Mouse (Mus musculus) forebrain, postnatal 0 days (tissue): ENCODE measurements at regions not wholly inside any gene's neighbourhood (a gene's known extent, or its start where the extent isn't known, plus 50 kb on each side); places are given as distances from the start of the nearest gene placed in this dataset.

Source experiments
- ATAC-seq: fragments of 200-750 bp; cut with Nextera tagmentation; 2 replicates; pipeline ENCODE4 v1.8.0; 2017; ENCODE audit warnings: mild to moderate bottlenecking, moderate library complexity
- DNase-seq: peaks from one replicate; pipeline ENCODE4 v3.0.0-alpha.2; 2015
- H3K27ac ChIP-seq: fragments of 300-500 bp; sonication (generic); 2 replicates; pipeline ENCODE4 v1.5.1; 2014; ENCODE audit warnings: low read depth, mild to moderate bottlenecking, antibody characterized with exemption, low read length, moderate library complexity, mixed read lengths
- H3K27me3 ChIP-seq: fragments of 300-500 bp; sonication (generic); 2 replicates; pipeline ENCODE4 v1.6.1; 2014; ENCODE audit warnings: mild to moderate bottlenecking, low read length, mixed read lengths; ENCODE audit not compliant: insufficient read depth
- H3K36me3 ChIP-seq: fragments of 300-500 bp; sonication (generic); 2 replicates; pipeline ENCODE4 v1.6.1; 2014; ENCODE audit warnings: mild to moderate bottlenecking, moderate library complexity; ENCODE audit not compliant: insufficient read depth
- H3K4me1 ChIP-seq: fragments of 300-500 bp; sonication (generic); 2 replicates; pipeline ENCODE4 v1.6.1; 2014; ENCODE audit warnings: antibody characterized with exemption; ENCODE audit not compliant: insufficient read depth
- H3K4me2 ChIP-seq: fragments of 300-500 bp; sonication (generic); 2 replicates; pipeline ENCODE4 v1.6.1; 2014; ENCODE audit warnings: low read depth, mild to moderate bottlenecking, moderate library complexity
- H3K4me3 ChIP-seq: fragments of 300-500 bp; sonication (generic); 2 replicates; pipeline ENCODE4 v1.5.1; 2014; ENCODE audit warnings: low read depth, low read length, mixed read lengths
- H3K9ac ChIP-seq: fragments of 300-500 bp; sonication (generic); 2 replicates; pipeline ENCODE4 v1.6.1; 2014; ENCODE audit warnings: mild to moderate bottlenecking
- H3K9me3 ChIP-seq: fragments of 300-500 bp; sonication (generic); 2 replicates; pipeline ENCODE4 v1.6.1; 2016; ENCODE audit warnings: low read length
- CTCF ChIP-seq: sonication (generic); IDR thresholded peaks from 2 replicates; pipeline ENCODE4 v1.5.1; 2016; ENCODE audit warnings: antibody characterized with exemption, control low read depth, low read depth
- WGBS: fragments of 180-500 bp; shearing (Covaris S2); extraction: QIAGEN DNeasy Blood & Tissue Kit; methylation state at CpG from one replicate; pipeline ENCODE4 v1.1.7; 2014; 5-methylcytosine and 5-hydroxymethylcytosine counted together

DNA sequence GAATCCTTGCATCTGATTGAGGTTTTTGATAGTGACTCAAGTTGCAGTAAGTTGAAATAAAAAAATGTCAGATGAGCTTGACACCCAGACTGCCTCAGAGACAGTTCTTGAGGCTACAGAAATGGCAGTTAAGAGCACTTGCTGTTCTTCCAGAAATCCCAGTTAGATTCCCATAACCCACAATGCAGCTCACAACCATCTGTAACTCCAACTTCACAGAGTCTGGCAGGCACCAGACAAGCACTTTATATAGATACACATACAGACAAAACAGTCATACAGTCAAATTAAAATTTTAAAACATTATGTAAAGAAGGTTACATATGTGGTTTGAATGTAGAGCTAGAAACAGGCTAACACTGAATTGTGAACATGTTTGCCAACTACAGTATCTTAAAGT, 786.2 kb downstream of the Slc16a7 start:
- H3K9ac ChIP-seq, result no peak overlapping the region
- H3K4me1 ChIP-seq, result no peaks in the 10 kb centered on the region
- no peaks in the 10 kb centered on the region for H3K9me3 ChIP-seq
- DNase-seq (peak; percentile 55), ATAC-seq (peak; percentile 65)
- TF ChIP-seq CTCF, result no peak
- H3K27ac ChIP-seq, result no peak overlapping the region
- H3K36me3 ChIP-seq, result no peaks in the 10 kb centered on the region
- no peak overlapping the region for H3K4me2 ChIP-seq
- H3K27me3 ChIP-seq, result no peaks in the 10 kb centered on the region
- H3K4me3 ChIP-seq, result no peak overlapping the region

DNA sequence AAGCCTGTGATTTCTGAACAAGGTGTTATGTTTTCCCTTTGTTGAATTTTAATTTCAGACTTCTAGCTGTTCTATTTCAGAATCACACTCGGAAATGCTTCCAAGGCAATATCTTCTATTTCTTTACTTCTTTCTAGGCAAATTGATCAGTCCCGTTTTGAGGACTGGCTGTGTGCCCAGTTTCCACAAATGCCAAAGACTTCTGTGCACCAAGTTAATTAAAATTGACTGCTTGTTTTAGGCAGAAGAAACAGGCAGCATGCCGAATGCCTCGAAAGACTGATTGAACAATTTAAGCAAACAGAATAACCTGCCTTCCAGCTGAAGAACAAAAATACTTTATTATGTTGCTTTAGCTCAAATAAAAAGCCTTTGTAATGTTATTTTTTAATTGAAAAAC, 818.5 kb downstream of the Slc16a7 start:
- DNase-seq, result peak; percentile 87
- Histone ChIP-seq H3K27me3 (no peaks in the 10 kb centered on the region), H3K9me3 (0 out of 2 replicates have a peak, but pooled peaks cover 3% of the 10 kb centered on the region), H3K36me3 (no peaks in the 10 kb centered on the region), H3K9ac (no peak overlapping the region), H3K4me1 (no peaks in the 10 kb centered on the region), H3K27ac (no peak overlapping the region), H3K4me3 (no peak overlapping the region), H3K4me2 (no peak overlapping the region)
- TF ChIP-seq CTCF, result no peak
- no peak for ATAC-seq
- 15% methylated on average over 4 of the region's 4 CpGs for WGBS

GRCm38 (mm10) chr10:124563626-124564025, 825.6 kb downstream of the Slc16a7 start:
- H3K4me3 ChIP-seq, result no peak overlapping the region
- ATAC-seq (no peak), DNase-seq (no peak)
- no peaks in the 10 kb centered on the region for H3K36me3 ChIP-seq
- H3K4me2 ChIP-seq, result no peak overlapping the region
- H3K4me1 ChIP-seq, result no peaks in the 10 kb centered on the region
- no peaks in the 10 kb centered on the region for H3K9me3 ChIP-seq
- no peaks in the 10 kb centered on the region for H3K27me3 ChIP-seq
- H3K27ac ChIP-seq, result no peak overlapping the region
- no peak for TF ChIP-seq CTCF
- no peak overlapping the region for H3K9ac ChIP-seq
- 93% methylated on average over 6 of the region's 6 CpGs for WGBS

DNA sequence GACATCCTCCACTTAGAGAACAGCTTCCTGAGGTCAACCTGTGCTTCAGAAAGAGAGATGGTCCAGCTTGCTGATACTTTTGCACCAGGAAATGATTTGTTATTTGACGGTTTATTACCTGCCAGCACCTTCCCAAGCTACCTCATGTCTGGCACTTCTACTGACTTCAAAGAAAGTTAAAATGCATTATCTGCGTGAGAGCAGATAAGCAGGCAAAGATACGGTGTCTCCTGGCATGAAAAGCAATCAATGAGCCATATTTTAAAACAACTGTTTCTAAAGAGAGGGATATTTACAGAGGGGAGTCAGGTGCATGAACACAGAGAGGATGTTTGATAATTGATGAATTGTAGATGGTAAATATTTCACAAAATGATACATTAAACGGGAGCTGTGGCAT, 861.1 kb downstream of the Slc16a7 start:
- WGBS, result 86% methylated on average over 4 of the region's 4 CpGs

More for the DNA sequence above, 861.1 kb downstream of the Slc16a7 start:
- H3K4me2 ChIP-seq, result no peak overlapping the region
- no peaks in the 10 kb centered on the region for H3K4me1 ChIP-seq
- no peak overlapping the region for H3K27ac ChIP-seq
- TF ChIP-seq CTCF, result no peak
- ATAC-seq (no peak), DNase-seq (no peak)
- no peaks in the 10 kb centered on the region for H3K9me3 ChIP-seq
- H3K27me3 ChIP-seq, result no peaks in the 10 kb centered on the region
- H3K4me3 ChIP-seq, result no peak overlapping the region
- no peaks in the 10 kb centered on the region for H3K36me3 ChIP-seq
- H3K9ac ChIP-seq, result no peak overlapping the region
